Mouse (Mus musculus) stomach, embryonic 14.5 days (tissue): ENCODE measurements at regions not wholly inside any gene's neighbourhood (a gene's known extent, or its start where the extent isn't known, plus 50 kb on each side); places are given as distances from the start of the nearest gene placed in this dataset.
A peak's percentile ranks its signal among the peaks of the same experiment; 100 is the strongest.

Experiments
- ATAC-seq: fragments of 200-750 bp; cut with Nextera tagmentation; 2 replicates; pipeline ENCODE4 v1.8.0; 2017; ENCODE audit warnings: low read depth, moderate TSS enrichment; ENCODE audit not compliant: insufficient number of reproducible peaks, insufficient read depth, low FRiP score
- H3K27ac ChIP-seq: fragments of 300-500 bp; sonication (generic); 2 replicates; pipeline ENCODE4 v1.5.1; 2014; ENCODE audit warnings: mild to moderate bottlenecking, low read length, moderate library complexity, mixed read lengths
- H3K27me3 ChIP-seq: fragments of 300-500 bp; sonication (generic); 2 replicates; pipeline ENCODE4 v1.6.1; 2014; ENCODE audit warnings: low read length, control low read depth, mixed read lengths; ENCODE audit not compliant: control insufficient read depth, insufficient read depth
- H3K36me3 ChIP-seq: fragments of 300-500 bp; sonication (generic); 2 replicates; pipeline ENCODE4 v1.6.1; 2014; ENCODE audit warnings: mild to moderate bottlenecking, control low read depth, low read length, moderate library complexity, mixed read lengths; ENCODE audit not compliant: control insufficient read depth, insufficient read depth
- H3K4me1 ChIP-seq: fragments of 300-500 bp; sonication (generic); 2 replicates; pipeline ENCODE4 v1.6.1; 2014; ENCODE audit warnings: low read length, control low read depth, mixed read lengths; ENCODE audit not compliant: control insufficient read depth, insufficient read depth
- H3K4me2 ChIP-seq: fragments of 300-500 bp; sonication (generic); replicated peaks from 2 replicates; pipeline ENCODE4 v1.6.1; 2014; ENCODE audit warnings: low read depth, low read length, control low read depth
- H3K4me3 ChIP-seq: fragments of 300-500 bp; sonication (generic); 2 replicates; pipeline ENCODE4 v1.5.1; 2014; ENCODE audit warnings: low read depth, low read length, control low read depth
- H3K9ac ChIP-seq: fragments of 300-500 bp; sonication (generic); replicated peaks from 2 replicates; pipeline ENCODE4 v1.6.1; 2014; ENCODE audit warnings: low read depth, mild to moderate bottlenecking, control low read depth, low read length, moderate library complexity, mixed read lengths
- H3K9me3 ChIP-seq: fragments of 300-500 bp; sonication (generic); 2 replicates; pipeline ENCODE4 v1.6.1; 2016; ENCODE audit warnings: low read depth, low read length, control low read depth; ENCODE audit not compliant: control insufficient read depth
- WGBS: fragments of 180-500 bp; shearing (Covaris S2); extraction: QIAGEN DNeasy Blood & Tissue Kit; methylation state at CpG from one replicate; pipeline ENCODE4 v1.1.7; 2014; 5-methylcytosine and 5-hydroxymethylcytosine counted together

- no peaks in the 10 kb centered on the region for H3K9me3 ChIP-seq
- no peak overlapping the region for H3K9ac ChIP-seq
- no peak overlapping the region for H3K4me3 ChIP-seq
- H3K27me3 ChIP-seq, result no peaks in the 10 kb centered on the region
- H3K27ac ChIP-seq, result no peak overlapping the region
- no peaks in the 10 kb centered on the region for H3K36me3 ChIP-seq
- no peaks in the 10 kb centered on the region; the same call in 1 of the 2 replicates for H3K4me1 ChIP-seq
- 66% methylated on average over 10 of the region's 10 CpGs for WGBS
- no peak for ATAC-seq
- H3K4me2 ChIP-seq, result no peak overlapping the region
Observed at GRCm38 (mm10) chrX:11883738-11884716, 276.1 kb downstream of the Bcor start.

DNA sequence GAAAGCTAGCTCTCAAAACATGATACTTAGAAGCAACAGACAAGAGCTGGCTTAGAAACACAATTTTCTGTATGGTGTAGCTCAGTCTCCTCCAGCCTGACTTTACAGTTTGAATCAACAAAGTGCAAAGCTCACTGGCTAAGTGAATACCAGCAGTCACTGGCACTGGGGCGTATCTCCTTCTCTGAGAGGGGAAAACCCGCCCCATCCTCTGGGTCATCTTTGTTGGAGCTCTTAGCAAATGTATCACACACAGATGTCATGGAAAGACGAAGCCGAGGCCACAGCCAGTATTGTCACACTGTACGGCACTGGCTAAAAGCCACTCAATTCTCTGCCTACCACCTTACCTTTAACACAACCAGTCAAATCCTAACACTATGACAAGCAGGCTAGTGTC is 267.8 kb downstream of the Bcor start:
- H3K4me2 ChIP-seq, result no peak overlapping the region
- no peaks in the 10 kb centered on the region for H3K36me3 ChIP-seq
- no peaks in the 10 kb centered on the region for H3K9me3 ChIP-seq
- H3K4me3 ChIP-seq, result no peak overlapping the region
- WGBS, result 89% methylated on average over 5 of the region's 5 CpGs
- no peak overlapping the region for H3K27ac ChIP-seq
- peaks cover 6% of the 10 kb centered on the region; the same call in 1 of the 2 replicates for H3K4me1 ChIP-seq
- no peak for ATAC-seq
- no peak overlapping the region for H3K9ac ChIP-seq
- H3K27me3 ChIP-seq, result no peaks in the 10 kb centered on the region

DNA sequence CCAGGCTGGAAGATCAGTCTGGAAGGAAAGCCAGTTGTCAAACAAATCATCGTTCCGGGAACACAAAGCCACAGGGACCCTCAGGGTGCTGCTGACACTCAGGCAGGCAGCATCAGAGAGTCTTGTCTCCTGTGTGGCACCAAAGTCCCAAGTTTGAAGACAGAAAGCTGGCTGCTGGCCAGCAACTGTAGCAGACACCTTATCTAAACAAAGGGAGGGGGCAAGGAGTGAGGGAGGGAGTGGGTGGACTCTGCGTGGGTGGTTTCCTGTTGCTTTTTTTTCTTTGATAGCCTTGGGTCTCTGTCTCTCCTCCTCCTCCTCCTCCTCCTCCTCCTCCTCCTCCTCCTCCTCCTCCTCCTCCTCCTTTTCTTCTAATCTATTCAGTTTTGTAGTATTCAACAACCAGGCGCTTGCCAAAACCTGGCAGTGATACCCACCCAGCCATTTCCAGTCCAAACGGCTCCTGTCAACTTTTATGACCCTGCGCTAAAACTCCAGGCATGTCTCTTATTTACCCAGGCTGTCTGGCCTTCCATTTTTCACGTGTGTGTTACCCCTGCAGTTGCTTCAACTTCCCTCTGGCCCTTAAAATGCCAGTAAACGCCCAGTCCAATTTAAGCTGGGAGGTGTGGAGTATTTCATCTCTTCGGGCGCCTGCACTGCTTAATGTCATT is 266.4 kb downstream of the Bcor start:
- Histone ChIP-seq H3K4me3 (no peak overlapping the region), H3K36me3 (no peaks in the 10 kb centered on the region), H3K27ac (0 out of 2 replicates have a peak overlapping the region, but pooled peaks have one; percentile 6), H3K9ac (no peak overlapping the region), H3K4me2 (no peak overlapping the region), H3K27me3 (no peaks in the 10 kb centered on the region), H3K9me3 (no peaks in the 10 kb centered on the region), H3K4me1 (peaks cover 6% of the 10 kb centered on the region; the same call in 1 of the 2 replicates)
- ATAC-seq, result no peak
- 33% methylated on average over 10 of the region's 10 CpGs for WGBS

DNA sequence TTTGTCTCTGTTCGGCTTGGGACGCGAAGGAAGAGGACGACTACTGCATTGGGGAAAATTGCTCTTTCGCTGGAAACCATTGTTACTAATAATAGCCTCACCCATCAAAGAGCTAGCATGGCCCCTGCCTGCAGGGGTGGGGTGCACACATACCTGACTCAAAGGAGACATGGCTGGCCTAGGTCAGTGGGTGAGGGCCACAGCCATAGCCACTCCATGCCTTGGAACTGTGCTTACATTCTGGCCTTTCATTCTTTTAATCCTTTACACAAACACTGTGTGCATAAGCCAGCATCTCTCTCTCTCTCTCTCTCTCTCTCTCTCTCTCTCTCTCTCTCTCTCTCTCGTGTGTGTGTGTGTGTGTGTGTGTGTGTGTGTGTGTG is 265.9 kb downstream of the Bcor start:
- no peak overlapping the region for H3K9ac ChIP-seq
- WGBS, result 39% methylated on average over 5 of the region's 6 CpGs
- no peaks in the 10 kb centered on the region for H3K9me3 ChIP-seq
- 0 out of 2 replicates have a peak overlapping the region, but pooled peaks have one; percentile 6 for H3K27ac ChIP-seq
- no peaks in the 10 kb centered on the region for H3K36me3 ChIP-seq
- no peak overlapping the region for H3K4me2 ChIP-seq
- peak; percentile 37; the same call in 1 of the 2 replicates for ATAC-seq
- peaks cover 6% of the 10 kb centered on the region; the same call in 1 of the 2 replicates for H3K4me1 ChIP-seq
- no peaks in the 10 kb centered on the region for H3K27me3 ChIP-seq
- H3K4me3 ChIP-seq, result no peak overlapping the region

DNA sequence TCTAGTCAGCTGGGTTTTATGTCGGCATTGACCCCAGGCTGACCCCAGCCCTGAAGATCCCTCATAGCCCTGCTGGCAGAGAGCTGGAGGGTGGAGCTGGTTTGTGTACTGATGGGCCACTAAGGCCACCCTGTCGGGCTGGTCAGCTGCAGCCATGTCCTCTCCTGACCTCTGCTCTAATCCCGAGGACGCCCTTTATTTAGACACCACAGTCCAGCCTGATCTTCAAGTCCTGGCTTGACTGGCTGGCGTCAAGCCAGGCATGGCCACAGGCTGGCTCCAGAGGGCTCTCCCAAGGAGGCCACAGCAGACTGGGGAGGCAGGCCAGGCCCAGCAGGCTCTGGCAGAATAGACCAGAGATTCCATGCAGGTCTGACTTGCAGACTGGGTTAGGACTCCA is 264.8 kb downstream of the Bcor start:
- no peaks in the 10 kb centered on the region for H3K27me3 ChIP-seq
- ATAC-seq, result no peak
- H3K4me1 ChIP-seq, result peaks cover 6% of the 10 kb centered on the region; the same call in 1 of the 2 replicates
- H3K9me3 ChIP-seq, result no peaks in the 10 kb centered on the region
- no peaks in the 10 kb centered on the region for H3K36me3 ChIP-seq
- no peak overlapping the region for H3K27ac ChIP-seq
- no peak overlapping the region for H3K4me3 ChIP-seq
- WGBS, result 41% methylated on average over 5 of the region's 5 CpGs
- H3K4me2 ChIP-seq, result no peak overlapping the region
- no peak overlapping the region for H3K9ac ChIP-seq

DNA sequence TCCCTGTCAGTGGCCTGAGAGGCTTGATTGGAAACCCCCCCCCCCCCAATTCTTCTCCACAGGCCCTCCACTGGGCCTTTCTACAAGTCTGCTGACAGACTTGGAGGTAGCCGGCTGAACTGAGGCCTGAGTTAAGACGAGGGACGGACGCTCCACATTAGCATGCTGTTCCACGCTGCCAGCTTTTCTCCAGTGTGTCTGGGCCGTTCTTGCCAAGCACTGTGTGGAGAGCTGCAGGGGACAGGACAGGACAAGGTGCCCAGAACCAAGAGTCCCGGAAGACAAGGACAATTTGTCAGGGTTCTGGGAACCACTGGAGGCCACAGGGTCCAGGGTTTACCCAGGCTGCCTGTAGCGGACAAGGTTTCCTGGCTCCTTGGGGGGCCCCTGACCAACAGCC is 261.9 kb downstream of the Bcor start:
- WGBS, result 83% methylated on average over 8 of the region's 8 CpGs
- H3K4me2 ChIP-seq, result no peak overlapping the region
- H3K4me3 ChIP-seq, result no peak overlapping the region
- no peaks in the 10 kb centered on the region for H3K36me3 ChIP-seq
- no peak for ATAC-seq
- no peaks in the 10 kb centered on the region for H3K27me3 ChIP-seq
- no peak overlapping the region for H3K9ac ChIP-seq
- no peaks in the 10 kb centered on the region for H3K9me3 ChIP-seq
- H3K4me1 ChIP-seq, result peaks cover 6% of the 10 kb centered on the region; the same call in 1 of the 2 replicates
- no peak overlapping the region for H3K27ac ChIP-seq

- Histone ChIP-seq H3K4me2 (no peak overlapping the region), H3K36me3 (no peaks in the 10 kb centered on the region), H3K9ac (no peak overlapping the region), H3K9me3 (no peaks in the 10 kb centered on the region), H3K4me1 (peaks cover 3% of the 10 kb centered on the region; the same call in 1 of the 2 replicates), H3K27ac (no peak overlapping the region), H3K4me3 (no peak overlapping the region), H3K27me3 (no peaks in the 10 kb centered on the region)
- no peak for ATAC-seq
- WGBS, result 90% methylated on average over 6 of the region's 6 CpGs
Observed at GRCm38 (mm10) chrX:11899051-11899450, 261.1 kb downstream of the Bcor start.

- Histone ChIP-seq H3K4me1 (peaks cover 3% of the 10 kb centered on the region; the same call in 1 of the 2 replicates), H3K4me3 (no peak overlapping the region), H3K27ac (no peak overlapping the region), H3K9me3 (no peaks in the 10 kb centered on the region), H3K4me2 (no peak overlapping the region), H3K27me3 (no peaks in the 10 kb centered on the region), H3K9ac (no peak overlapping the region), H3K36me3 (no peaks in the 10 kb centered on the region)
- WGBS, result 43% methylated on average over 3 of the region's 3 CpGs
- ATAC-seq, result no peak
Observed at GRCm38 (mm10) chrX:11899914-11900313, 260.2 kb downstream of the Bcor start.
